Mouse (Mus musculus): ENCODE measurements around the gene Prr15l.

The Prr15l gene

GRCm38 (mm10) chr11:96924861-96925260, 3.0 kb upstream of the Prr15l start:
- DNase-seq = no peak

GRCm38 (mm10) chr11:96925469-96926148, 2.3 kb upstream of the Prr15l start:
- no peak for DNase-seq

DNA sequence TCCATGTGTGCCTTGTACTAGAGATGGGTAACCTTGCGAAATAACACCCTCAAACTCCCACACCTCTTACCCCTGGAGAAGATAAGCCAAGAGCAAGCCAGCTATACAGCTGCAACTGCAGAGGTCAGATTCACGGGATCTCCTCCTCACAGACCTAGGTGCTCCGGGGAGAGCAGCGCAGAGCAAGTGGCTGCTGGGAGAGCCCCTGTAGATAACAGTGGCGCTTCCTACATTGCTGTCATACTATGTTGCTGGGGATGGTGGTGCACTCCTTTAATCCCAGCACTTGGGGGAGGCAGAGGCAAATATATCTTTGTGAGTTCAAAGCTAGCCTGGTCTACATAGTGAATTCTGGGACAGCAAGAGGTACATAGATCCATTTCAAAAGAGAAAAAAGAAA, 1.3 kb upstream of the Prr15l start:
- no peak for DNase-seq

DNA sequence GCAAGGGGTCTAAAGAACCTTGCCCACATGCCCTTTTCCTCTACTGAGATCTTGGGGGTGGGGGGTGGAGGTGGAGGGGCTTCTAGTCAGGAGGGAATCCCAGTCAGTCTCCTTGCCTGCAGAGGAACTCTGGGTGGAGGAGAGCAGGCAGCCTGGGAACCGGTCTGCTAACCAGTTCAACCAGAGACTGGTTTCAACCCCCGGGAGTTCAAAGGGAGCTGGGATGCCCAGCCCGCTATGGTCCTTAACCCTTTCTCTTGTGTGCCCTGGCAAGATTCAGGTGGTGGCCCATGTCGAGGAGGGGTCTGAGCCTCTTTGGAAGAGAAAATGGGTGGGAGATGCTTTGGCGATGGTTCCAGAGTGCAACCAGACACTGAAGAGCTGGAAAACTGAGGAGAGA, 787 bp downstream of the Prr15l start:
- no peak for DNase-seq

GRCm38 (mm10) chr11:96929096-96929765, 1.3 kb downstream of the Prr15l start:
- DNase-seq = no peak

- no peak for DNase-seq
These were observed 1.9 kb downstream of the Prr15l start for GRCm38 (mm10) chr11:96929766-96930331.

- no peak for DNase-seq
These were observed 3.6 kb downstream of the Prr15l start for GRCm38 (mm10) chr11:96931327-96932062.

GRCm38 (mm10) chr11:96933562-96934276, 5.8 kb downstream of the Prr15l start:
- no peak for DNase-seq

- no peak for DNase-seq
These were observed 7.0 kb downstream of the Prr15l start for GRCm38 (mm10) chr11:96934921-96935356.

DNA sequence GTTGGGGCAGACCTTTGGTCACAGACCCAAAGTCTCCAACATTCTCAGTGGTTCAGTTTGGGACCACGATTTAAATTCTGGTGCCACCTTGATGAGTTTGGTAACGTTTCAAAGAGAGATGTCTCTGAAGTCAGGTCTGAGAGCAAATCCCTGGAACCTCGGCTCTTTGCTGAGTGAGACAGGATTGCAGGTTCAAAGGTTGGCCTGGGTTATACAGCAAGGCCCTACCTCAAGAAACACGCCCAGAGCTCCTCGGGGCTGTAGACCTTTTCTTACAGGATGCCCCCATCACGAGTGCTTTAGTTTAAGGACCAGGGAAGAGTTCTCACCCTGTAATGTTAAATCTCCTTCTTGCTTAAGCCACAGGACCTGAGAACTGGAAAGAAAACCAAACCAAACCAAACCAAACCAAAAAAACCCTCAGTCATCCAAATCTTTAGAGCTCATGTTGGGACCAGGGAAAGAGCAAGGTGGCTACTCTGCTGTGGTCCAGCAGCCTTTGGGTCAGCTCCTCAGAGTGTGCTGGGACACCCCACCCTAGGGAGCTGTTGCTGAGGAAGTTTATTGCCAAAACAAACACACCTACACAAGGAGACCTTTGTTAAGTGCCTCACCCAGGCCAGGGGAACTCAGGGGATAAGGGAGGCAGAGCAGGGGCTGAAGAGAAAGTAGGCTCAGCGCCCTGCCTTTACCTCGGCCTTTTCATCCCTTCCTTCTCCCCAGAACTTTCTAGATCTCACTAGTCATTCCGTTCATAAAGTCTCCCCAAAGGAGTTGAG, 8.2 kb downstream of the Prr15l start:
- no peak for DNase-seq

DNA sequence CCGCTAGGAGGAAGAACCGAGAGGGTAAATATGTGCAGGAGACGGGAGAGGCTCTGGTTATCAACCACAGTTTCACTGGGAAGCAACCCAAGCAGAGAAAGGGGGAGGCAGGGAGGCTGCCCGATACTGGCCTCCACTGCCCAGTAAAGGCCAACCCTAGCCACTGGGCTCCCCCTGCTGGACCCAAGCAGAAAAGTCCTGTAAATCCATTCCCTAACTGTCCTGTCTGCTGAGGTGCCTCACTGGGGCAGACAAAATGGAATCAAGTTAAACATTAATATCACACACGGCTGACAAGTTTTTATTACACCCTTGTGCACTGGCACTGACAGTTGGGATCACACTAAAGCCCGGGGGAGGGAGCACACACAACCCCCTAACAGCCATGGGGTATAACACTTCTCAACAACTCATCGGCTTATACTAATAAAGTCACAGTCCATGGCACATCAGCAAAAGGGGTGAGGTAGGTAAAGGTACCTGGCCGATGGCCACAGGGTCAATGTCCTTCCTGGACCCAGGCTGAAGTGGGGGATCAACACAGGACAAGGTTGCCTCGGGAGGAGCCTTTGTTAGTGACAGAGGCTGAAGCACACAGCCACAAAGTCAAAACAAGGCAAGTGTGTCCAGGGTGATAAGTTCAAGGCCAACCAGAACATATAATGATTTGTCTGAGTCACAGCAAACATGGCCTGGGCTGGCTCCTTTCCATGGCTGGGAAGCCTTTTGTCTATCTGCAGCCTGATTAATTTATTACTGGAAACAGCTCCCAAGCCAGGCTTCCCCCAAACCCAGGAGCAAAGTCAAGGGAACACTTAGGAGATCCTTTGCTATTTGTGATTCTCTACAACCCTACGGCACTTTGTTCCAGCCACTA, 9.9 kb downstream of the Prr15l start:
- no peak for DNase-seq

GRCm38 (mm10) chr11:96938426-96938800, 10.5 kb downstream of the Prr15l start:
- DNase-seq = no peak

DNA sequence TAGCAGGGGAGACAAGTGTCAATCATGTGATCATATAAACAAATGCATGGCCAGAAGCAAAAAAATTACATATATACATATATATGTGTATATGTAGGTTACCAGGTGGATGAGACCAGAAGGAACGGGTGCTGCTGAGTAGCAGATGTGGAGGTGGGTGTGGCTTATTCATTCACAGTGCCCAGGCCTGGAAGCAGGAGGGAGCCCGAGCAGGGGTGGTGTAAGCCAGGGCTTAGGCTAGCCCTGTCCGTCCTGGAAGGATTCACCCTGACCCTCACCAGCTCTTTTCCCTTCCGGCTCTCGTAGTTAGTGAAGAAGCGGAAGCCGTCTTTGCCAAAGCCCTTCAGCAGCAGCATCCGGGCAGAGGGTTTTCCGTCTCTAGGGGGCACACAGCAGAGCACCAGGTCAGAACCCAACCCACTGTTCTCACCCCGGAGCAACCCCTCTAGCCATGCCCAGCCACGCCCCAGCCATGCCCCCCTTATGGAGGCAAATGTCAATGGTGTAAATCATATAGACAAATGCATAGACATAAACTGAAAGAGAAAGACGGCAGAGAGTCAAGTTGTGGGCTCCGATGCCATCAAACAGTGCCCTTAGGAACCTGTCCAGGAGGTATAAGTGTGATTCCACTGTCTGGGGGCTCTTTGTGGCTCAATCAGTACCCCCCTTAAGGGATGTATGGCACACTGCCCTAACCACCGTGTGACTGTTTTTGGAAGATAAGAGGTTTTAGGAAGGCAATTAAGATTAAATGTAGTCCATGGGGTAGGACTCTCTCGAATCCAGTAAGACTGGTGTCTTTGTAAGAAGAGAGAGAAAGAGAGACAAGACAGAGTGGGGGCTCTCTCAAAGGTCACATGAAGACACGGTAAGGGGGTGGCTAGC, 12.9 kb downstream of the Prr15l start:
- no peak for DNase-seq

DNA sequence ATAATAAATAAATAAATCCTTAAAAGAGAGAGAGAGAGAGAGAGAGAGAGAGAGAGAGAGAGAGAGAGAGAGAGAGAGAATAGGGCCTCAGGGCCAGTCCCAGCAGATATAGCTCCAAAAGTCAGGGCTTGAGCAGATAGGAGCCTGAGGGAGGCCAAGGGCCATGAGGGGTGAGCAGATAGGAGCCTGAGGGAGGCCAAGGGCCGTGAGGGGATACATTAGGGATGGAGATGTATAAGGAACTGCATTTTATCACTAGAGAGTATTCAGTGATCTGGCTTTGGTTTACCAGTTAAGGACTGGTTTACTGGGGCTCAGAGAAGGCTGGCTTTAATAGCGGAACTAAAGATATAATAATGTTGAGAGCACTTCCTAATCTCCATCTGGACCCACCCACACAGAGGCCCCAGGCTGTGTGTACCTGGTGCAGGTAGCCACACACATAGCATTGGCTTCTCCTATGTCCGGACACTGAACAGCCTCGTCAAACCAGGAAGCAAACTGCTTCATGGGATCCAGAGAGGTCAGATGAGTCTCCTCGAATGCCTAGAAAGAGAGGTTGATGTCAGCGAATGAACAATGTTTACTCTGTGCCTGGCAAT, 14.2 kb downstream of the Prr15l start:
- DNase-seq = no peak

GRCm38 (mm10) chr11:96943746-96944304, 15.9 kb downstream of the Prr15l start, which contains the start of gene Pnpo:
Pnpo (minus strand) TSS chr11:96943986.
- DNase-seq = peak; percentile 89 to 92

DNA sequence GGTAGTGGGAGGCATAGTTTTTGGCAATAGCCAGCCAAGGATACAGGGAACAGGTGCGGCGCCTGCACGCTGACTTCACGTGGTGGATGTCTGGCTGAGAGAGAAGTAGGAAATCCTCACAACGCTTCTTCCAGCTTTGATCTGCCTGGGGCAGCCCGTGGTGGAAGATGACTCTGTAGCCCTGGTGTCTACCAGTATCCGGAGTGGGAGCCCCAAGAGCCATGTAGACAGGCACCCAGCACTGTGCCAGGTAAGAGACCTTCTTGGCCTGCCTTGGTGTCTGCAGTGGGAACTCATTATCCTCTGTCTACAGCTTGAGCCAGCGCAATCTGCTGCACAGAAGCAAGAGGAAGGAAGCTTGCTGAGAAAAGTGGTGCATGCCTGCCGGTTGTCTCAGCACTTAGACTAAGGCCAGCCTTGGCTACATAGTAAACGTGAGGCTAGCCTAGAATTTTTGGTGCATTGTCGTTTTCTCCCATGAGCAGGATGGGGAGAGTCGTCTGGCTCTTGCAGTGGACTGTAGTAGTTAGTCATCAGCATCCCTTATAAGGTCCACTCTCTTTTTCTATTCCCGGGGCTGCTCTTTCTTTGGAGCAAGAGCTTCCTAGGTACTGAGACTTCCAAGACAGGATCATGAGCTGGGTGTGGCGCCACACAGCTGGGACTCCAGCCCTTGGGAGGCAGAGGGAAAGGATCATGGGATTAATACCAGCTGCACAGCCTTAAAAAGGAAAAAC, 17.1 kb downstream of the Prr15l start:
- DNase-seq = no peak

DNA sequence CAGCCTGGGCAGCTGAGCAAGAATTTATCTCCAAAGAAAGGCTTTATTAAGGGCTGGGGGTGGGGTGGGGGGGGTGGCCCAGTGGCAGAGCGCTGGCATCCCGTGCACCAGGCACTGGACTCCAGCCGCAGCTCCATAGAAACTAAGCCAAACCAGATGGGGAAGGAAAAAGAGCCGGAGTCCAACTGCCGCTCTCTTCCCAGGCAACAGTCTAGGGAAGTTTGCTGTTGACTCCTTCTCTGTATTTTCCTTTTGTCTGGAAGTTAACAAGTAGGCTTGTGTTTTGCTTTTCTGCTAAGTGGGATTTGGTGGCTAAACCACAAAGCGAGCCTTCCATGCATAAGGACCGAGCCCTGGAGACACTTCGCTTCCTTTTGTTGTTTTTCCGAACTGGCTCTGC, 18.6 kb downstream of the Prr15l start:
- DNase-seq = no peak

DNA sequence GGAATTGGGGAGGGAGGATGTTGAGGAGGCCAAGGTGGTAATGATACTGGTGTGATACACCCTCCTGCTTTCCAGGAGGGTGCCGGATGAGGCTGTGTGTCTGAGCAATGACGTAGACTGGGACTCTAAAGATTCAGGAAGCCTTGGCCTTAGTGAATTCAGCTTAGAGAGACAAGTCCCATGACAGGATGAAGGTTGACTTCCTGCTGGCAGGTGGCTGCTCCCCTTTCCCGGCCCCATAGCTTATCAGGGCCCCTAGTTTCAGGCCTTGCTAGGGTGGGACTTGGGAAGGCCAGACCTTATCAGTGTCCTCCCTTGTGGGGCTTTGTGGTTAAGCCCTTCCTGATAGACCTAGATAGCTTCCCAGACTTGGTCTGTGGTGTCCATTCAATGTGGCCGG, 19.9 kb downstream of the Prr15l start:
- DNase-seq = no peak

Measured in thymus, adult 18-20 months (tissue).